ENCODE assay signal across 8 mouse cellular contexts in the genomic region with DNA sequence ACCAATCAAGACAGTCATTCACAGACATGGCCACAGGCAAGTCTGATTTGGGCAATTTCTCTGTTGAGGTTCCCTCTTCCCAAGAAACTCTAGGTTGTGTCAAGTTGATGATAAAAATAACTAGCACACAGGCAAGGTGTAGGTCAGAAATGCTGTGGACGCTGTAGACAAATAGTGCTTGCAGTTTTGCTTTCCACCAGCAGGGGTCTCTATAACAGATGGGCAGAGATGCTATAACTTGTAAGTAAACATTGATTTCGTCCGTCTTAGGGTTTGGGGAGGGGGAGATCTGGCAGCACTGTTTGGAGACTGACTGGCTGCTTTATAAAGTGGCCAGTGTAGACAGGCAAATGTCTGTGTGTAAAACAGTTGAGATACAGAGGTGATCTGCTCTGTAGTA. TPM values are rescaled to one million over a fixed set of nuclear protein-coding genes. Genes with fewer than 3 reads are reported as not detected.
DNase-seq lines count a peak whose midpoint lies in the region; ATAC-seq and TF ChIP-seq lines count a peak whose summit lies in the region.

No protein-coding gene starts in this region.

- H3K27me3 ChIP-seq in hindbrain, embryonic 10.5 days (ENCODE audit: insufficient read depth, poor library complexity, severe bottlenecking), result peaks cover 8% of the 10 kb centered on the region; the same call in 1 of the 2 replicates
- H3K27me3 ChIP-seq in hindbrain, embryonic 12.5 days, result no peaks in the 10 kb centered on the region
- H3K27me3 ChIP-seq in E14TG2a.4 (ENCODE audit: insufficient read depth, low read length), result peaks cover 19% of the 10 kb centered on the region
- peaks cover 14% of the 10 kb centered on the region; the same call in 1 of the 2 replicates for H3K27me3 ChIP-seq in limb, embryonic 10.5 days (ENCODE audit: low read depth, poor library complexity, severe bottlenecking)

- DNase-seq in hindbrain, embryonic 10.5 days (ENCODE audit: low spot score), result peak; percentile 45
- DNase-seq in 3T3-L1 (ENCODE audit: low read depth, low spot score), result peak; percentile 80
- DNase-seq in cerebellum, postnatal 14 days, result peak; percentile 70 to 85
- peak; percentile 65 for DNase-seq in limb, embryonic 10.5 days (ENCODE audit: low spot score)
- DNase-seq in spleen, postnatal 14 days (ENCODE audit: low spot score in 2 of 2), result peak; percentile 30 to 65

- no peak for ATAC-seq in hindbrain, embryonic 12.5 days (ENCODE audit: low FRiP score)
- no peak for ATAC-seq in megakaryocyte-erythroid progenitor cell, adult 5-6 weeks (replicated peaks; ENCODE audit: low FRiP score, low TSS enrichment, poor library complexity, severe bottlenecking)

- H3K27ac ChIP-seq in hindbrain, embryonic 10.5 days, result no peak overlapping the region
- H3K27ac ChIP-seq in hindbrain, embryonic 12.5 days, result no peak overlapping the region
- no peak overlapping the region for H3K27ac ChIP-seq in limb, embryonic 10.5 days

- no peak overlapping the region for H3K4me2 ChIP-seq in hindbrain, embryonic 12.5 days (replicated peaks)

- no peaks in the 10 kb centered on the region for H3K36me3 ChIP-seq in hindbrain, embryonic 10.5 days
- H3K36me3 ChIP-seq in hindbrain, embryonic 12.5 days, result no peaks in the 10 kb centered on the region
- no peaks in the 10 kb centered on the region for H3K36me3 ChIP-seq in E14TG2a.4 (ENCODE audit: insufficient read depth, low read length)
- H3K36me3 ChIP-seq in limb, embryonic 10.5 days, result no peaks in the 10 kb centered on the region

- no peak overlapping the region for H3K4me3 ChIP-seq in hindbrain, embryonic 10.5 days
- no peak overlapping the region for H3K4me3 ChIP-seq in hindbrain, embryonic 12.5 days
- H3K4me3 ChIP-seq in E14TG2a.4 (replicated peaks; ENCODE audit: low read length), result no peak overlapping the region
- H3K4me3 ChIP-seq in limb, embryonic 10.5 days, result no peak overlapping the region

- no peaks in the 10 kb centered on the region for H3K9me3 ChIP-seq in hindbrain, embryonic 10.5 days
- no peaks in the 10 kb centered on the region for H3K9me3 ChIP-seq in hindbrain, embryonic 12.5 days (replicated peaks)
- H3K9me3 ChIP-seq in E14TG2a.4 (ENCODE audit: low read length), result no peaks in the 10 kb centered on the region
- H3K9me3 ChIP-seq in limb, embryonic 10.5 days (replicated peaks), result no peaks in the 10 kb centered on the region

- H3K4me1 ChIP-seq in hindbrain, embryonic 10.5 days (replicated peaks), result no peaks in the 10 kb centered on the region
- H3K4me1 ChIP-seq in hindbrain, embryonic 12.5 days, result no peaks in the 10 kb centered on the region
- peaks cover 6% of the 10 kb centered on the region; the same call in 1 of the 2 replicates for H3K4me1 ChIP-seq in E14TG2a.4 (replicated peaks; ENCODE audit: low read depth, low read length)
- H3K4me1 ChIP-seq in limb, embryonic 10.5 days, result no peaks in the 10 kb centered on the region

- H3K9ac ChIP-seq in hindbrain, embryonic 12.5 days, result no peak overlapping the region

- 23% methylated on average over 3 of the region's 3 CpGs for WGBS in hindbrain, embryonic 10.5 days
- WGBS in hindbrain, embryonic 12.5 days, result 27% methylated on average over 3 of the region's 3 CpGs
- WGBS in limb, embryonic 10.5 days, result 24% methylated on average over 3 of the region's 3 CpGs

- TF ChIP-seq CTCF in E14TG2a.4 (conservative IDR thresholded peaks at IDR 0.05; ENCODE audit: low read length), result peak; percentile 89

RNA-seq across cellular contexts. Expression of gene Gsn, which starts 35.7 kb away (rescaled TPM):
- 20.4 and 33.7 TPM in 2 replicates for polyA plus RNA-seq in hindbrain, embryonic 10.5 days (2016; fragmentation: Nextera tagmentation; extraction: Ambion mirVana)
- 72.4 and 80.2 TPM in 2 replicates for polyA plus RNA-seq in hindbrain, embryonic 12.5 days (2016; fragmentation: Nextera tagmentation; extraction: Ambion mirVana)
- 9.5 and 19.7 TPM in 2 replicates for polyA plus RNA-seq in limb, embryonic 10.5 days (2016; fragmentation: Nextera tagmentation; extraction: Ambion mirVana)
- total RNA-seq in megakaryocyte-erythroid progenitor cell, adult 5-6 weeks (2014; fragmentation: Nextera tagmentation), result 15.8 and 16.1 TPM in 2 replicates
- total RNA-seq in megakaryocyte-erythroid progenitor cell, adult 5-6 weeks (2017), result 3.7 and 5.2 TPM in 2 replicates

RNA-seq across cellular contexts. Expression of gene Stom, which starts 44.9 kb away (rescaled TPM):
- 14.8 and 17.0 TPM in 2 replicates for polyA plus RNA-seq in hindbrain, embryonic 10.5 days (2016; fragmentation: Nextera tagmentation; extraction: Ambion mirVana)
- polyA plus RNA-seq in hindbrain, embryonic 12.5 days (2016; fragmentation: Nextera tagmentation; extraction: Ambion mirVana), result 16.6 and 17.0 TPM in 2 replicates
- 10.2 and 10.3 TPM in 2 replicates for polyA plus RNA-seq in limb, embryonic 10.5 days (2016; fragmentation: Nextera tagmentation; extraction: Ambion mirVana)
- 142 and 145 TPM in 2 replicates for total RNA-seq in megakaryocyte-erythroid progenitor cell, adult 5-6 weeks (2014; fragmentation: Nextera tagmentation)
- 155 and 216 TPM in 2 replicates for total RNA-seq in megakaryocyte-erythroid progenitor cell, adult 5-6 weeks (2017)
